Mouse (Mus musculus) retina, adult 2 months (tissue): ENCODE measurements at regions not wholly inside any gene's neighbourhood (a gene's known extent, or its start where the extent isn't known, plus 50 kb on each side); places are given as distances from the start of the nearest gene placed in this dataset.

Experiments used
- DNase-seq: peaks from one replicate; pipeline ENCODE4 v3.0.0-alpha.2; 2012; ENCODE audit warnings: low read depth, low spot score

- DNase-seq = no peak
Observed at GRCm38 (mm10) chr5:96931576-96932152, 65.8 kb upstream of the Bmp2k start.

- DNase-seq = no peak
Observed at GRCm38 (mm10) chr5:96936239-96936638, 61.2 kb upstream of the Bmp2k start.

- DNase-seq = no peak
Observed at GRCm38 (mm10) chr5:96938718-96939117, 58.8 kb upstream of the Bmp2k start.

- no peak for DNase-seq
Observed at GRCm38 (mm10) chr5:96939273-96939672, 58.2 kb upstream of the Bmp2k start.

GRCm38 (mm10) chr5:96940170-96941086 lies 57.1 kb upstream of the Bmp2k start:
- DNase-seq = no peak

GRCm38 (mm10) chr5:96941087-96941468 lies 56.4 kb upstream of the Bmp2k start:
- DNase-seq = no peak

- DNase-seq = no peak
Observed at GRCm38 (mm10) chr5:96941518-96941917, 56.0 kb upstream of the Bmp2k start.
